Mouse (Mus musculus): ENCODE measurements around the gene Nptn. TPM values are rescaled to one million over a fixed set of nuclear protein-coding genes. Genes with fewer than 3 reads are reported as not detected.

The Nptn gene
- total RNA-seq, 2 experiments from 2014 or later: 92.9 to 99.0 TPM

DNA sequence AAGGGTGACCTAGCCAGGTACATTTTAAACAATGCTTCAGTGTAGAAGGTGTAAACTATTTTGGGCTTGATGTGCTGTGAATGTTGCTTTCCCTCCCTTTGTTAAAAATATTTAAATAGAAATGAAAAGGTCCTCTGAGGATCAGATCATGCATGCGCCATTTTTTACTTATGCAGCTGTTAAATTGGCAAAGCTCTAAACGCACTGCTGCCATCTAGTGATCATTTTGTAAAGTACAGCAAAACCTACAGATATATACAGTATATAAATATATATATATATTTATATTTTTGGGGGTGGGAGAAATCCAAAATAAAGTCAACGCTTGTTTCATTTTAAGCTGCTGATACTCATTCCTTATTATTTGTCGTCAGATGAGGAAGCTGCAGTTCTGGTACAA lies 70.0 kb downstream of the Nptn start:
- DNase-seq: no peak

DNA sequence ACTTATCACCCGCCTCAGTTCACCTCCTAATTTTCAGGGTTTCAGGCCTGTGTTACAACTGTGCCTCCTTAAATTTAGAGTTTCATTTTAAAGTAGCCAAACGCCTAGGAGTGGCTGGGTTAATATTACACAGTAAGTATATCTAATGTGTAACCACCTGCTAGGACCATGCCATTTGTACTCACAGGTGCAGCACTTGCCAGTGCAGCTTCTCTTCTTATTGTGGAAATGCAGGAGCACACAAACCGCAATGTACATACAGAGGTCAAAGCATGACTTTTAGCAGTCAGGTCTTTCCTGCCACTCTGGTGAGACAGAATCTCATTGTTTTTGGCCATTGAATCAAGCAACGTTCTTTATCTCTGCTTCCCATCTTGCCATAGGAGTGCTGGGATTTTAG lies 72.5 kb downstream of the Nptn start:
- no peak for DNase-seq

DNA sequence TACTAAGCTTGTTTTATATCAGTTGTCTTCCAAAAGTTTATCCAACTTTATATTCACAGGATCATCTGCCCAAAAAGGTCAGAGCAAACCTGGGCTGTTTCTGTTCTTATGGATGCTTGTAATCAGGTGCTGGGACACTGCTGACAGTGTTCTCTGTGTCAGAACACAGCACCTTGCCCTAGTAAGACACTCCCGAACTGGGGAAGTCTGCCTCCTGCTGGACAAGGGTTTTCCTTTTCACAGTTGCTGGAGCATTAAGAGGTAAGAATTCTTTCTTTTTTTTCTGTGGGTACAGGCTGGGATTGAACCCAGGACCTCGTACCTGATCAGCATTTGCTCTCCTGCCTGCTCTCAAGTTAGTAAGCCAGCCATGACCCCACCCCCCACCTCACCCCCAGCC lies 74.4 kb downstream of the Nptn start:
- no peak for DNase-seq

DNA sequence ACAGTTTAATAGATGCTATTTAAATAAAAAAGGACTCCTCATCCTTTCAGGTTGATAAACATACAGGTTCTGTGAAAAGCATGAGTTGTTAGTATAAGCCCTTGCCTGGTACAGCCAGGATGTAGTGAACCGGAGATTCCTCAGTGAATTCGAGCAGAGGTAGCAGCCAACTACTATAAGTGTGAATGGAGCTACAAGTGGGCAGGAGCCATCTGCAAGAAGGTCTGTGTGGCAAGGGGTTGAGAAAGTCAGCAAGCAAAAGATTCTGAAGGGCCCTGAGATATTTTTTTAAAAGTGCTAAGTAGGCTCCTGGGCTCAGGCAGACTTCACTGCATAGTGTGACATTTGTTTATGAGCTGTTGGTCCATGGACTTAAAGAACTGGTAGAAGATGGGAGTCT lies 74.8 kb downstream of the Nptn start:
- no peak for DNase-seq

DNA sequence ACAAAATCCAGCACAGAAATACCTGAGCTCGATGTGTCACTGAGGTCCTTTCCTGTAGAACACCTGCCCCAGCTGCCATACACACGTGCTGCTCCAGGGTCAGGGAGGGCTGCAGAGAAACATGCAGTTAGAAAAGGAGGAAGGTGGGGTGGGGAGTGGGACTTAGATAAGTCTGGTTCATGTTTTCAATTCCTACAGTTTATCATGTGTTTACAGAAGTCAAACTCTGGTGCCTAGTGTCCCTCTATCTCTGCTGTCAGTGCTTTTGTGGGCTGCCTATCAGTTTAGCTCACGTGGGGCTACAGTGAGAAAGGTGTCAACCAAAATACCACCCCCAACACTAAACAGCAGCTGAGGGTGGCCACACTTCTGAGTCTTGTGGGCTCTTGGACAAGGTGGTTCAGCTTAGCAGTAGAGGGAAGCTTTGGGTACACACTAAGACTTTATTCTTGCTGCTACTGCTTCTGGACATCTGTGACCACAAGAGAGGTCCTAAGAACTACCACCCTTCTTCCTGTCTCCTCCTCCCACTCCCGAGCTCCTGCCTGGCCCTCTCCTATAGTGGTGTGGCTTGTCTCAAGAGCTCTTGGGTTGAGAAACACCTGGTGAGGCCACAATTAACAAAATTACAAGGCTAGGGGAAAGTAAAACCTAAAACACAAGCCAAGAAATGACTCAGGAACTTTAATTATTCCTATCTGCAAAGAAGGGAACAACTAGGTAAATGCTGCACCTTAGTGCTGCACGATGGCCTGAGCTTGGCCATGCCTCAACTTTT lies 75.9 kb downstream of the Nptn start:
- DNase-seq: no peak

DNA sequence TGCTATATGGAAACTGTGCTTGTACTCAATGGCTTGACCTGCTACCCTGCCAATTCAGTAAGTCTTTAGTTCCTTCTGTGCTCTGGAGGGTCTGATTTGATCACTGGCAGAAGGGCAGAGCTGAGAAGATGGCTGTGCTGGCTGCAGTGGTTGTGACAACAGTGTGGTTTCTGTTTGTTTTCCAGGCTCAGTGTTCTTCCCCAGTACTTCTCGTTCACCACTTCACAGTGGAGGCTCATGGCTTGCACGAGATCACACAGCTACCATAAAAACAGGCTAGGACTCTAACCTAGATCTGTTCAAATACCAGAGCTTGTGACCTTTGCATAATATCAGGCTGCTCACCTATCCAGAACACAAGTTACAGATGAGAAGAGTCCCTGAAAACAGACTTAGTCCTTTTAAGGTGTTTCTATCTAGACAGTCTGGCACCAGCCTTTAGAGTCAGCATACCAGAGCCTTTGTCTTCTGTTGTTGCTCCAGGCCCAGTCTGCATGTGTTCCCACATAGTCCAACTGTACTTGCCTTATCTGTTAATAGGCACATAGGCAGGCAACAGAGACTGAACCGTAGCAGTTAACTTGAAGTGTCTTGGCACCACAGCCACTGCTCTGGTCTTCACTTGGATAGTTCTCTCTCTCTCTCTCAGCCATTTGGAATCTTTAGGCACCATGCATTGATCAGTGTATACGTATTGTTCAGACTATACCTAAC lies 76.7 kb downstream of the Nptn start:
- no peak for DNase-seq

DNA sequence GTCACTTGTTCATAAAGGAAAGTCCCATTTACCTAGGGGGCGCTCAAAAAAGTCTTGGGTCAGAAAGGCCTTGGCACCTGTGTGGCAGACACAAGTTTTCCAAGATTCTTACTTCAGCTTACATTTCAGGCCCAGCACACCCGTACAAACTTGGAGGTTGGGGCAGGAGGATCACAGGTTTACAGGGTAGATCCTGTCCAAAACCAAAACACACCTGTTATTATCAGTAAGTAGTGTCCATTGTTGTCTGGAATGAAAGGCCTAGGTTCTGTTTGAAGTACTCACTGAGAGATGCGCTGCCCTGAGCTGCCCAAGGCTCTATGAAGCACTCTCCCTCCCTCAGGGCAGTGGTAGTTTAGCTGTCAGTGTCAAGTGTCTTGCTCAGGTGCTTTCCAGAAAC lies 77.3 kb downstream of the Nptn start:
- no peak for DNase-seq

DNA sequence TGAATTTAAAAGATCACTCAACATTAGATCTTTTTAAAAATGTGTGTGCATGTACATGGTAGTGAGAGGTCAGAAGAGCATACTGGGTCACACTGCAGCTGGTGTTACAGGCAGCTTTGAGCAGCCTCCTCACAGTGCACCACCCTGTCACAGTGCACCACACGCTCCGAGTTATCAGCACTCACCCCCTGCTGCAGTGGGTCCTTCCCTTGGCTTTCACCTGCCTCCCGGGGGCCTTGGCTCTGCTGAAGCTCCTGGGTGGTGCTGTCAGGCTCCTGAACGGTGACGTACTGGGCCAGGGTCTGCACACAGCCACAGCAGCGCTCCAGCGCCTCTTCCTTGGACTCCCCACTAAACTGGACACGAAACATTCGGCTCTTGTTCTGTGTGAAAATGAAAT lies 77.9 kb downstream of the Nptn start:
- no peak for DNase-seq

DNA sequence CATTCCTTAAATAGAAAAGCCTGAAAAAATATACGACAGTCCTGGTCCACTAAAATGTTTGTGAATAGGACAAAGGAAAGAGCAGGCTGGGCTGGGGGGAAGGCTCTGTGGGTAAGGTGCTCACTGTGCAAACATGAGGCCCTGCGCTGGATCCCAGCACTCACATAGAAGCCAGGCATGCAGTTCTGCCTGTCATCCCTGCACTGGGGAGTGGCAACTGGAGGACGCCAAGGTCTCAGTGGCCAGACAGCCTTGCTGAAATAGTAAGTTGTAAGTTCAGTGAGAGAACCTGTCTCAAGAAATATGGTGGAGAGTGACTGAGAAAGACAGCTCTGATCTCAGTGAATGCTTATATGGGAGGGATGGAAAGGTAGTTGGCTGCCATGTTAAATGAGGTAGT lies 78.6 kb downstream of the Nptn start:
- no peak for DNase-seq

DNA sequence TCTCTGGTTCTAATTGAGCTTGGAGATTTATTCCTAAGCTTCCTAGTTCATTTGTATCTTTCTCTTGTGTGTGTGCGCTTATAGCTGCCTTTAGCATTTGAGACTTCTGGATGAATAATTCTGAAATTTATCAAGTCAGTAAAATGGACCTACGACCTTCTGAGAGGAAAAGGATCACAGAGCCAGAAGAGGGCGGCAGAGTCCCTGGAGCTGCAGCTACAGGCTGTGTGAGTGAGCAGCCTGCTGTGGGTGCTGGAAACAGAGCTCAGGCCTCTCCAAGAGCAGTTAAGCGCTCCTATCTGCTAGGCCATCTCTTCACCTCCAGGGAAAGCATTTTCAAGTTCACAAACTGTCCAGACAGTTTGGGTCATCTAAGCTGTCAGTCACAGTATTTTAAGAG lies 80.0 kb downstream of the Nptn start:
- no peak for DNase-seq

DNA sequence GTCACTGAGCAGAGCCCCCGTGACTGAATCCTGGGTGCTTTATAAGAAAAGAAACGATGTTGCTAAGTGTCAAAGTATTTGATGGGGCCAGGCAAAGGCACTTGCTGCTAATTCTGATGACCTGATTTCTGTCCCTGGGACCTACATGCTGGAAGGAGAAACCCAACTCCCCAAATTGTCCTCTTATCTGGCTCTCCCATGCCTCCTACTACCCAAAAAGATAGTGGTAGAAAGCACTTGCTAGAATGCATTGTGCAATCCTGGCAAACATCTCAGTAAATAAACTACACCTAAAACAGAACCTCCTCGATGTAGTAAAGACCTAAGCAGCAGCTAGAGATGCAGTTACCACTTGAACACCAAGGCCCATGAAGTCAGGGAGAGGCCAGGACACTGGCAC lies 80.8 kb downstream of the Nptn start:
- no peak for DNase-seq

DNA sequence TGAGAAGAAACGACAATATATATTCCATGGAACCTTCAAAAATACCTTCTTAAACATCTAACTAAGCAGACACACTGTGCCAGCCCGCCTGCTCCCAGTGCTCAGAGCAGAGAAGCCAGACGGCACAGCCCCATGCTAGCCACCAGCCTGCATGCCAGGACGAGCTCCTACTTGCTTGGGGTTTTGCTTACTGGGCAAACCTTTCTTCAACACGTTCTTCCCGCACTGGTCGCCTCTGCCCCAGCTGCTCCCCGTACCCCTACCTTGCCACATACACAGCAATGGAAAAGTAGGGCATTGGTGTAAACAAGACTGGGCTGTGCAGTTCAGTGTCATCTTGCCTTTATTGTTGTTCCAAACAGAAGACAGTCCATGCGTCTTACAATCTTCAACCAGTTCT lies 83.5 kb downstream of the Nptn start:
- no peak for DNase-seq

DNA sequence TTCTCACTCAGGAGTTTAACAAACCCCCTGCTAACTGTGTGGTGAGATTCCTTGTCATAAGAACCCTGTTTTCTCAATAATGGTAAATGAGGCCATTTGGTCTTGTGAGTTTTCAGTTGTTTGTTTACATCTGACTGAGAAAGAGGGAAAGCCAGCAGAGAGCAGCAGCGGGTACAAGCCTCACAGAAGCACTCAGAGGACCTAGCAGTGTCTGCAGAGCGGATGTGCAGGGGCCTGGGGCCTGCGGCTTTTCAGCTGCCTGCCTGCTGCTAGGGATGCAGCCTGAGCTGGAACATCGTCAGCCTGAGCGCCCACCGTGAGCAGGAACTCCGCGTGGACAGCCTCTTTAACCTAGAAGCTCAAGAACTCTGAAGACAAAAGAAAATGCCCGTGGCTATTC lies 84.2 kb downstream of the Nptn start:
- DNase-seq: no peak

DNA sequence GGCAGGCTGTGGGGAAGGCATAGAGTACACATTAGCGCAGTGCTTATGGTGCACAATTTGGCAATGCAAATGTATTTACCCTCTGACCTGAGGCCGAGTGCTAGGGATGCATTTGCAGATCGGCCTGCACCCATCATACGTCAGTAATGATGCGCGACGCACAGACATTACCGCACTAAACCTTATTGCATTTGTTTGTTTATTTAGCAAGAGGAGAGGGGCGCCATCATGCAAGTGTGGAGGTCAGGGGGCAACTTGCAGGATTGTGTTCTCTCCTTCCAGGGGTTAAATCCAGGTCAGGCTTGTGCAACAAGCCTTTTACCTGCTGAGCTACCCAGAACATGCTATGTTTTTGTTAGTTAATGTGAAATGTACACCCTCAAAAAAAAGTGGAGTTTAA lies 85.2 kb downstream of the Nptn start:
- DNase-seq: no peak

DNA sequence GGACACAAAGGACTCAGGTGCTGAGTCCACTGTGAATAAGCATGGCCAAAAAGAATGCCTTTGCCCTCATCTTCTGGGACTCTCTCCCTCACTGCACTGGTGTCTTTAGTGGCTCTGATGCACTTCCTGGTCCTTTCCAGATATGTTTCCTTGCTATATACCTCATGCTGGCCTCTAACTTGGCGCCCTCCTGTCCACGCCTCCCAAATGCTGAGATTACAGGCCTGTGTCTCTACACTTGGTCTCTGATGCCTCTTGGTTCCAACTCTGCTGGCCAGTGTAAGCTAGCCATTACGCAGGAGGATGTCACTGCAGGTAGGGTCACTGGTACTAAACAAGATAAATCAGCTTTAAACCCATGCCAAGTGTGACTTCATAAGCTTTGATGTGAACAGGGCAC lies 86.1 kb downstream of the Nptn start:
- DNase-seq: no peak

DNA sequence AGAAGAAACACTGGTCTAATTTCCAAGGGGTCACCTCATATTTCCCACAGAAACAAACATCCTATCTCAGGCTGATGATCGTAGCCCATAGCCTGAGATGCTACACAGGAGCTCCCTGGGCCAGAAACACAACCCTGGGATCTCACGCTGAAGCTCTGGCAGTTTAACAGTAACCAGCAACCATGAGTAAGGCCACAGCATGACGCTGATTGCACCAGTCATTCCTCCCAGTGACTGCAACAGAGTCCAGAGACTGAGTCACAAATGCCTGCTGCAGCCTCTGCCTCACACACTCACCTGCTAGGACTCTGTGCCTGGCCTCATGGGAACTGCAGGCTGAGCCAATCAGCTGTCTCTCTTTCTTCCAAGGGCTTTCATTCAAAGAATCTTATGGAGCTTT lies 87.0 kb downstream of the Nptn start:
- DNase-seq: no peak

DNA sequence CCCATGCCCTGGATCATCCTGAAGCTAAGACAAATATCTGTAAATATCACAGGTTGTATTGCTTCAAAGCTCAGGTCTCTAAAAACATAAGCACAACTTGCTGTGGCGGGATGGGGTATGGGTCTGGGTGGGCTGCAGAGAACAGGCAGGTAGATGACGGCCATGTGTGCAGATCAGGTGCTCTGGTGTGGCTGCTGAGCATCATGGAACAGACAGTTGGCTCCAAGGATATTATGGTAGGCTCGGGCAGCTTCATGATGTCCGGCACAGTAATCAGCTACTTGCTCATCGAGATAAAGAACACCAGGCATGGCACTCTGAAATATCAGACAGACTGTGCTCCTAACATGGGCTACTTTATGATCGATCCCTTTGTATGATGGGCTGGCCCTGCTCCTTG lies 87.8 kb downstream of the Nptn start:
- DNase-seq: no peak

DNA sequence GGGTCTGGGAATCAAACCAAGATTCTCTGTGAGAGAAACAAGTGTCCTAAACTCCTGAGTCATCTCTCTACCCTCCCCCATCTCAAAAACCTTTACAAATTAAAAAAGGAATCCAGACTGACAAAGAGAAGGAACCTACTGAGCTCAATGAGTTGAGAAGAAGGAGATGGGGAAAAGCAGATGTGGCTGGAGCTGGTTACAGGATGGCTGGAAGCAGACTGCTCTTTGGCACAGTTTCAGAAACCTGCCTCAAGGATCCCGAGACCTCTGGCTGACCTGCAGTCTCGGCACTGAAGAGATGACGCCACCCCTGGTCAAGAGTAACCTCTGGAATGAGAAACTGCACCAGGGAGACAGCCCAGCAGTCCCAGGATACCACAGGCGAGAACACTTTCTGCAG lies 90.4 kb downstream of the Nptn start:
- peak; percentile 69 for DNase-seq

DNA sequence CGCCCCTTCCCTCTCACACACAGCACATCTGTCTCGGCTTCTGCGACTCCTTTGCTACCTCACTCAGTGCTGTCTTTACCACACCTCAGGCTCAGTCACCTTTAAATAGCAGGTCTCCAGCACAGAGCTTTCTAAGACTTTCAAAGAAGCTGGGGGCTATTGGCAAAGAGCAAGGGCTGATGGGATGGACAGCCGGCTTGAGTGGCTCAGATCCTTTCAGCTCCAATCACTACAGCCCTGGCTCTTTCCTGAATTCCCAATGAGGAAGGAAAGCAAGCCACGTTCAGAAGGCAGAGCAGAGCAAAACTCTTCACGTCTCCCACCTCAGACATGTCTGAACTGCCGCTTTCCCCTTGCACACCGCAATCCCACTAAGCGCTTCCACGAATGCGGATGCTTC lies 92.7 kb downstream of the Nptn start:
- no peak for DNase-seq

DNA sequence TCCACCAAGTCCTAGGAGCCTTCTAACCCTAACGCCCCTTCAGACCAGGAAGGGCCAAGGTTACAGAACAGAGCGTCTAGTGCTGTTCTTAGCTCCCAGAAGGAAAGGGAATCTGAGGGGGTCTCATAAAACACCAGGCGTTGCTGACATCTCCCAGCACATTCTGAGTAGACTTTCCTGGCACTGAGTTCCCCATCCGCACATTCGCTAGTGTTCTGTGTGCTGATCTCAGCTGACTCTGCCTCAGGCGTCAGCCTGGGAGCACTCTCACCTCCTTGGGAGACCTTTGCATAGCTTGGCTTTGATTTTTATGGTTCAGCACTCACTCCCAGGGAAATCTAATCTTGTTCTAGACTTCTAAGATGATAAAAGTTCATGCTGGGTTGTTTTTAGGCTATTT lies 93.3 kb downstream of the Nptn start:
- DNase-seq: no peak

DNA sequence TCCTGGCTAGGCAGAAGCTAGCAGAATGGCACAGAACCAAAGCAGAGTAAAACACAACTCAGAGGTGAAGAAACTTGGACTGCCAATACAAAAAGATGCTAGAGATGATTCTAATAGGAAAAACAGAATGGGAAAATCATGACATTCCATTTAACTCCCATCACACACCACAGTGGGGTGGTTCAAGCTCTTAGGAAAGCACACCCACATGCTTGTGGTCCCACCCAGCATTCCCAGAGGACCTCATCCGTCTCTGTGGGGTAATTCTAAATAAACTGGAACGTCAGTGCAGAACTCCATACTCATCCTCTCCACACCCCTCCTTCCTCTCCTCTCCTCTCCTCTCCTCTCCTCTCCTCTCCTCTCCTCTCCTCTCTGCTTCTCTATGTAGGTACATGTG lies 99.4 kb downstream of the Nptn start:
- DNase-seq: no peak

DNA sequence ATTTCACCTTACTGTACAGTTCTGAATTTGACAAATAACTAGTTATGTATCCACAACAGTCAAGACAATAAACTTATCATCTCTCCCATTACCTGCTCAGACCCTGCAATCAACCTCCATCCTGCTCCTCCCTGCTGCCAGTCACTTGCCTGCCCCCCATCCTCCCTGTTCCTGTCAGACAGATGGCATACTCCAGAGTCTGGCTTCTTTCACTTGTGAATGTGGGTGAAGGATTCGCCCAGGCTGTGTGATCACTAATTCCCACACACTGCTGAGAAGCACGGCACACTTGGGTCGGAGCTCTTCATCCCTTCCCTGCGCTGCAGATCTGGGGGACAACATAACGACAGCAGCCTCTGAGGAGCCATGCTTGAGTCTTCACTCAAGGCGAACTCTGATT lies 100.1 kb downstream of the Nptn start:
- DNase-seq: no peak

DNA sequence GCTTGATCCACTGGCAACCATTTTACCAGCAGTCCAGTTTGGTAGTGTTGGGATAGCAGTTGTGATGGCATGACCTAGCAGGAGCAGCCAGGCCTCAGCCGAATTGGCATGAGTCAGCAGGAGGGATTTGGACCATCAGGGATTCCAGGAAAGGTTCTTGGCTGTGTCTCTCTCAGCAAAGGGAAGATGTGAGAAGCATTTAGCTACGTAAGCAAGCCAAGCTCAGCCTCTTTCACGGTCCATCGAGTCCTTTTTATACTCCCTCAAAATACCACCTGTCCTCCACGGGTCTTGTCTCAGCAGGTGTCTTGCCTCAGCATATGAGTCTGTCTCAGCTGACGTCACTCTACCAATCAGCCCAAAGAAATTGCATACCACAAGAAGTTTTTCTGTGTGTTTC lies 101.3 kb downstream of the Nptn start:
- no peak for DNase-seq

DNA sequence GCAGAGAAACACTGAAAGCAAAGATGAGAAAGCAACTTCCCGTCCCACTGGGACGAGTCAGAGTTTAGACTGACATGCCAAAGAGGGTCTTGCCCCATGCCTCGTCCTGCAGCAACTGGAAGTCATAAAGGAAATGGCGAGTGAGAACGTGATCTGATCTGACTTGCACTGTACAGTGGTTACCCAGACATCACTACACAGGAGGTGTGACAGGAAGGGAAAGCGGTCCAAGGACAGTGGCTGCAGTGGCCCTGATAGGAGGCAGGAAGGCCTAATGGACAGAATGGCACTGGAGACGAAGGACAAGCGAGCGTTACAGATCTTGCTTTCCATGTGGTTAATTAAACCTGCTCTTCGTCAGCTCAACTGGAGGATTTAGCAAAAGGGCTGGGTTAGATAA lies 103.2 kb downstream of the Nptn start:
- no peak for DNase-seq
